Mouse (Mus musculus) regulatory T cell (primary cell): ENCODE measurements around the gene Rragc.

Experiments
- in situ Hi-C: fragments of 300-600 bp; cut with MboI, MseI; formaldehyde crosslinking; loops from one replicate; pipeline ENCODE4 v1.15.1; 2025; ENCODE audit warnings: high pct_unique_total_duplicates

Rragc gene

GRCm38 (mm10) chr4:123916748-123917547 lies at the start of gene Rragc:
TSS of gene Rragc (plus strand) at chr4:123917446.
- in situ Hi-C loops, result loop anchor here (25.0 kb wide), 2 partner anchors 945 to 1055 kb away; partner anchors contain the start of genes 1110065P20Rik, Maneal and Yrdc

GRCm38 (mm10) chr4:123893726-123894125 lies 23.5 kb upstream of the Rragc start:
- in situ Hi-C loops, result no loop called here

GRCm38 (mm10) chr4:123894295-123894694 lies 23.0 kb upstream of the Rragc start:
- in situ Hi-C loops, result no loop called here

- in situ Hi-C loops, result loop anchor here (5.0 kb wide), 1 partner anchor 761 kb away; the partner anchor contains the start of gene Ppie
These were observed 18.6 kb upstream of the Rragc start for GRCm38 (mm10) chr4:123898696-123899095.

GRCm38 (mm10) chr4:123903432-123903831 lies 13.8 kb upstream of the Rragc start:
- in situ Hi-C loops, result loop anchor here (10.0 to 25.0 kb wide), 3 partner anchors 329 to 1041 kb away; partner anchors contain the start of genes 1110065P20Rik, Maneal and Yrdc

- in situ Hi-C loops, result loop anchor here (10.0 to 25.0 kb wide), 3 partner anchors 330 to 1042 kb away; partner anchors contain the start of genes 1110065P20Rik, Maneal and Yrdc
These were observed 12.7 kb upstream of the Rragc start, which contains the start of gene Mycbp for GRCm38 (mm10) chr4:123904333-123905125. TSS of gene Mycbp (plus strand) at chr4:123904832.

- in situ Hi-C loops, result loop anchor here (10.0 to 25.0 kb wide), 3 partner anchors 330 to 1043 kb away; partner anchors contain the start of genes 1110065P20Rik, Maneal and Yrdc
These were observed 12.0 kb upstream of the Rragc start for GRCm38 (mm10) chr4:123905126-123905668.

- in situ Hi-C loops, result loop anchor here (25.0 kb wide), 2 partner anchors 951 to 1049 kb away; partner anchors contain the start of genes 1110065P20Rik, Maneal and Yrdc
These were observed 5.7 kb upstream of the Rragc start for GRCm38 (mm10) chr4:123911503-123911902.

GRCm38 (mm10) chr4:123912431-123912830 lies 4.8 kb upstream of the Rragc start:
- in situ Hi-C loops, result loop anchor here (25.0 kb wide), 2 partner anchors 950 to 1050 kb away; partner anchors contain the start of genes 1110065P20Rik, Maneal and Yrdc

- in situ Hi-C loops, result loop anchor here (25.0 kb wide), 2 partner anchors 945 to 1055 kb away; partner anchors contain the start of genes 1110065P20Rik, Maneal and Yrdc
These were observed 398 bp downstream of the Rragc start, which contains the start of gene 4930535I16Rik for GRCm38 (mm10) chr4:123917548-123918140. TSS of gene 4930535I16Rik (minus strand) at chr4:123918022.

- in situ Hi-C loops, result loop anchor here (25.0 kb wide), 2 partner anchors 943 to 1057 kb away; partner anchors contain the start of genes 1110065P20Rik, Maneal and Yrdc
These were observed 1.6 kb downstream of the Rragc start for GRCm38 (mm10) chr4:123918851-123919250.

GRCm38 (mm10) chr4:123921055-123921565 lies 3.9 kb downstream of the Rragc start:
- in situ Hi-C loops, result loop anchor here (10.0 to 25.0 kb wide), 3 partner anchors 764 to 1059 kb away; partner anchors contain the start of genes 1110065P20Rik, Maneal and Yrdc

- in situ Hi-C loops, result loop anchor here (10.0 kb wide), 1 partner anchor 757 kb away; no protein-coding TSS in a partner anchor
These were observed 10.7 kb downstream of the Rragc start for GRCm38 (mm10) chr4:123927961-123928360.

- in situ Hi-C loops, result loop anchor here (10.0 kb wide), 1 partner anchor 755 kb away; no protein-coding TSS in a partner anchor
These were observed 12.7 kb downstream of the Rragc start for GRCm38 (mm10) chr4:123929994-123930393.

- in situ Hi-C loops, result no loop called here
These were observed 17.1 kb downstream of the Rragc start for GRCm38 (mm10) chr4:123934306-123934705.

- in situ Hi-C loops, result no loop called here
These were observed 18.8 kb downstream of the Rragc start for GRCm38 (mm10) chr4:123936059-123936458.

- in situ Hi-C loops, result loop anchor here (10.0 kb wide), 1 partner anchor 735 kb away; no protein-coding TSS in a partner anchor
These were observed 22.6 kb downstream of the Rragc start for GRCm38 (mm10) chr4:123939838-123940237.

GRCm38 (mm10) chr4:123940878-123941277 lies 23.6 kb downstream of the Rragc start:
- in situ Hi-C loops, result loop anchor here (10.0 kb wide), 1 partner anchor 734 kb away; no protein-coding TSS in a partner anchor

- in situ Hi-C loops, result loop anchor here (10.0 kb wide), 1 partner anchor 728 kb away; no protein-coding TSS in a partner anchor
These were observed 29.5 kb downstream of the Rragc start for GRCm38 (mm10) chr4:123946701-123947100.

- in situ Hi-C loops, result loop anchor here (10.0 kb wide), 1 partner anchor 728 kb away; no protein-coding TSS in a partner anchor
These were observed 29.9 kb downstream of the Rragc start for GRCm38 (mm10) chr4:123947149-123947548.
